Mouse (Mus musculus) c-Kit-positive CD71-positive TER-119-negative erythroid progenitor cells, embryonic 14.5 days (primary cell): ENCODE results near the gene Gm20696.

Experiments
- DNase-seq: peaks from one replicate; pipeline ENCODE4 v3.0.0-alpha.2; 2013; ENCODE audit warnings: low read depth

The Gm20696 gene

DNA sequence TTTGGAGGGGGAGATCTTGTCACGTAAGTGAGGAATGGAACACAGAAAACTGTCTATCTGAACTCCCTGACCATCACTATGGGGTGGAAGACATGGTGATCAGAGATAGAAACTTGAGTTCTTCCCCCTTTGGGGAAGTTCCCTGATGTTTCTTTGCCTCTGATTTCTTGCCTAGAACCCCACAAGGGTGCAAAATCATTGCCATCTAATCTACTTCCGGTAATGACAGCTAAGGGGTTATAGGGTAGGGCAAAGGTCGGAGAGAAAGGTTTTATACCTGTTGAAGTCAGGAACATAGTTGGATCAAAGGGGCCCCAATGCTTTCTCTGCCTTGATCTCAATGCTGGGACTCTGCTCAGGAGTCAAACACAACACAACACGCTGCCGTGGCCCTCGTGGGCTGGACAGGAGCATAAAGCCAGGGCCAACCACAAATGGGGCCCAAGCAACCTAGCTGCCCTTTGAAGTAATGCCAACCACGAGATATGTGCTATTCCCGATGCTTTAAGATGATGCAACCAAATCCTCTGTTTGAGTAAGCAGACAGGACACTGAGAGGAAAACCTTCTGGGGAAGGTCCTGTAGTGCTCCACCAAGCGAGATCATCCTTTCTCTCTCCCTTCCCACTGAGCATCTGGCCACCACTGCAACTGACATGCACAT, 307.4 kb downstream of the Gm20696 start:
- no peak for DNase-seq

- no peak for DNase-seq
Measured at GRCm38 (mm10) chr6:99357931-99358330, 308.7 kb downstream of the Gm20696 start.

- DNase-seq = no peak
Measured at GRCm38 (mm10) chr6:99354338-99354737, 312.3 kb downstream of the Gm20696 start.

DNA sequence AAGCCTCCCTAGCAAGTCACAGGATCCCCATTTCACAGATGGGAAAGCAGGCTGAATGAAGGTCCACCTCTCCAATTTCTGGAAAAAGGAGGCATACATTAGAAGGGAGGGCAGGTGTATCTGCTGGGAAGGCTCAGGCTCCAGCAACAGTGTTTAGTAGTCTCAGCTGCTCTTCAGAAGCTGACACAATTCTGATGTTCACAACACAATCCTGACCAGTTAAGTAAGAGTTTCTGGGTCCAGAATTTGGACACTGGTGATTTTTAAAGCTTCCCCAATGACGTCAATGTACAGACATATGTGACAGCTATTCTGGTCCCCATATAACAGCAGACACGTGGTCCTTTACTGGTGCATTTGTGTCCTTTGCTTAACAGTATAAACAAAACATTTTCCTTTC, 313.2 kb downstream of the Gm20696 start:
- DNase-seq = no peak

DNA sequence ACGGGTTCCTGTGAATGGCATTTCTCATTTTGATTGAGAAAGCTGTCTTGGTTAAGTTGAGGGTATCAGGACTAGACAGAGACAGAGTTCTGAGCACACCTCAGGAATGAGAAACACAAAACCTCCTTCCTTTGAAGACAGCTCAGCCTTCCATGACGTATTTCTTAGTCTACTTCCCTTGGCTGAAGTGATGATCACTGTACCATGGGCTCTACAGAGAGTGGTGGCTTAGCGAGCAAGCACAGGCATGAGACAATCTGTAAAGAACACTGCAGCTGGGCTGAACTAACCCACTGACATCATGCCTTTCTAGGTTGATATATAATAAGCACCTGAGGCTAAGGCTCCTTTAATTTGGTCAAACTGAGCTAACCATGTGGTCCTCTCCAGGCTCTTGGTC, 316.0 kb downstream of the Gm20696 start:
- no peak for DNase-seq

GRCm38 (mm10) chr6:99350156-99350555, 316.4 kb downstream of the Gm20696 start:
- DNase-seq = peak; percentile 28

GRCm38 (mm10) chr6:99347836-99348235, 318.8 kb downstream of the Gm20696 start:
- DNase-seq = no peak

DNA sequence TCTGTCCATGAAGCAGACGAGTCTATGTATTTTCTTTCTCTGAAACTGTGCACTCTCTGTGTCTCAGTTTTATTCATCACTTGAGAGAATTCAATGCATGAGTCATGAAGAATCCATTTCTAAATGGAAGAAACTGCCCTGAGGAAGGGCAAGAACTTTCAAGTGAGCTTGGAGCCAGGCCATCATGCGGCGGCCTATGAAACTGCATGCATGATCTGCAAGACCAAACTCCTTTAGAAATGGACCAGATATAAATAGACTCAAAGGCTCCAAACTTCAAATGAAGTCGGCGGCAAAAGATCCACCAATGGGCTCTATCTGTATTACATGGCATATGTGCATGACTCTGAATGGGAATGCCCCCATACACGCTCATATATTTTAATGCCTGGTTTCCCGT, 321.6 kb downstream of the Gm20696 start:
- no peak for DNase-seq

GRCm38 (mm10) chr6:99344357-99344756, 322.2 kb downstream of the Gm20696 start:
- DNase-seq = no peak

DNA sequence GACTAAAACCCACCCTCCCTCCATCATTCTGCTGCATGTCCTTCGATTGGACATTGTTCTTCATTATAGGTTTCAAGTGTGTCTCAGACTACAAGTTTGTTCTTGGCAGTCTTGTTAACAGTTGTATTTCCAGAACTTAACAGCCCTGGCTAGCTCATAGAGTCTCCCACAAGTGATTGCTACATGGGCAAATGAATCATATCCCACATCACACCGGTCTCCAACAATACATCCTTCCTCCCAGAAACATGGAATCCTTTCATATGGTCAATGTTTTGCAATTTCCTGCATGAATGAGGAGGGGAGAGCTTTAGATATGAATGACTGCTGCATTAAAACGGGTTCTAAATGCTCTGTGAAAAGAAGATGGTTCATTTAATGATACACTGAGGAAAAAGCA, 322.8 kb downstream of the Gm20696 start:
- no peak for DNase-seq

GRCm38 (mm10) chr6:99342416-99342815, 324.2 kb downstream of the Gm20696 start:
- no peak for DNase-seq

DNA sequence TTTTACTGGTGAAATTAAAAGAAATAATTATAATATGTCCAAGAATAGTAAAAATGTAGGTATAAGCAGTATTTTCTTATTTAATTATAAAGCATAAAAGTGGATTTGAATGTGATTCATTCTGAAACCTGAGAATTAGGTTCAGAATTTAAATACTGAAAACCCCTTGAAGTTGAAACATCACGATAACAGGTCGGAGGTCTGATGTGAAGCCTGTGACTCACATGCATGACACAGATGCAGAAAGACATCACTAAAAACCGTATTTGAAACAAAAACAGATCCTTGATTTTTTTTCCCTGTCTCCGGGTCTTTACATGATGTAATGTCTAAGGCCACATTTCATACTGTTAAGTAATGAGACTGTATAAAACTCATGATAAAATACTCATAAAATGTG, 325.7 kb downstream of the Gm20696 start:
- DNase-seq = no peak

- DNase-seq = no peak
Measured at GRCm38 (mm10) chr6:99339986-99340721, 326.4 kb downstream of the Gm20696 start.

DNA sequence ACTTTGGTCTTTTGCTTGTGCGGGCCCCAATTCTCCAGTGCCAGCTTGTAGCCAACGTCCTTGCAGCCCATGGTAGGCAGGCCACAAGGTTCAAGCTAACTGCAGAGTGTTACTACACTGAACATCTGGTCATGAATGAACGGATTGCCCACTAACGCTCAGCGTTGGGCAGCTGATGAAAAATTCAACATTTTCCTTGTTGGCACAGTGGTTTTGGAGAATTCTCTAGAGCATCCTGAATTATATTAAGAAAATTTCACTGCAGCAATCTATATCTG, 327.3 kb downstream of the Gm20696 start:
- DNase-seq = no peak

DNA sequence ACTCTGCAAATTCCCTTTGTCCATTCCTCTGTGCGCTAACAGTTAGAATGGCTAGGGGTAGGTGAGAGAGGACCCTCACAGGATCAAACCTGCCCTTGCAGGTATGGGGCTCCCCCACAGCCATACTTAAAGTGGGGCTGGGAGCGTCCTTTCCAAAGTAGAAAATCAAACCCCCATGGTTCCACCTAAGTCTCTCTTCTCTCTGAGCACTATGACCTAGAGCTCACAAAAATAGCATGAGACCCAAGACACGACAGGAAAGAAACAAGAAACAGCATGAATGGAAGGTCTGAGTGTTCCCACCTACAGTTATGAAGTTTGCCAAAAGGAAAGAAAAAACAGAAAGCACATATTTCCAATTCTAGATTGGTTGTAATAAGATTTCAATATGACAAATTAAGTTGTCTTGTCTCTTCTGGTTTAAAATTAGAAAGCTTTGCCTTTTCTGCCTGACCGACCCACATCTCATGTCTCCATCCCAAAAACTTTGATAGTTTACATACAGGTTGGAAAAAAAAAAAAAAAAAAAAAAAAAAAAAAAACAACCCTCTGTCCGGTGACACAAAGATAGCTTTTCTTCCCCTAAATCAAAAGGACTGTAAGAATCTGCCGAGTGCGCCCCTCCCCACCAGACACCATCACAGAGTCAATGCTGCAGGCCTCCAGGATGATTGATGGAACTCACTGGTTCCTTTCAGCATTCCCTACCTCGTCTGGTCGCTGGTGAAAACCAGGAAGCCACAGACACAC, 327.8 kb downstream of the Gm20696 start:
- DNase-seq = no peak

DNA sequence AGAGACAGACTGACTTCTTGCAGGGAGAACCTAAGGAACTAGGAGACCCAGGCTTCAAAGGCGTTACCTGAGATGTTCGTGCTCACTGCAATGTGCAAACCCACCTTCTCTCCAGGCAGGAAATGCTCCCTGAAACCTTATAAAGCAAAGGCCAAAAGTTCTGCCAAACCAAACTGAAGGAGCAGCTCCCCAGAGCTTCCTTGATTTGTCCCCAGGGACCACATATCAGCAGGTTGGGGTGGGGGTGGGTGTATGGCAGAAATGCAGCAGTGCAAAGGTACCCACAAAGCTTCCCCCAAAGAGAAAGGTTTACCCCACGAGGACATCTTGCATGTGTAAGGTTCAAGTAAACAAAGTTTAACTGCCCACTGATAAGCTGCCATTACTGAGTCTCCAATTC, 328.4 kb downstream of the Gm20696 start:
- DNase-seq = no peak

GRCm38 (mm10) chr6:99337575-99337974, 329.0 kb downstream of the Gm20696 start:
- no peak for DNase-seq

- no peak for DNase-seq
Measured at GRCm38 (mm10) chr6:99336191-99336590, 330.4 kb downstream of the Gm20696 start.

DNA sequence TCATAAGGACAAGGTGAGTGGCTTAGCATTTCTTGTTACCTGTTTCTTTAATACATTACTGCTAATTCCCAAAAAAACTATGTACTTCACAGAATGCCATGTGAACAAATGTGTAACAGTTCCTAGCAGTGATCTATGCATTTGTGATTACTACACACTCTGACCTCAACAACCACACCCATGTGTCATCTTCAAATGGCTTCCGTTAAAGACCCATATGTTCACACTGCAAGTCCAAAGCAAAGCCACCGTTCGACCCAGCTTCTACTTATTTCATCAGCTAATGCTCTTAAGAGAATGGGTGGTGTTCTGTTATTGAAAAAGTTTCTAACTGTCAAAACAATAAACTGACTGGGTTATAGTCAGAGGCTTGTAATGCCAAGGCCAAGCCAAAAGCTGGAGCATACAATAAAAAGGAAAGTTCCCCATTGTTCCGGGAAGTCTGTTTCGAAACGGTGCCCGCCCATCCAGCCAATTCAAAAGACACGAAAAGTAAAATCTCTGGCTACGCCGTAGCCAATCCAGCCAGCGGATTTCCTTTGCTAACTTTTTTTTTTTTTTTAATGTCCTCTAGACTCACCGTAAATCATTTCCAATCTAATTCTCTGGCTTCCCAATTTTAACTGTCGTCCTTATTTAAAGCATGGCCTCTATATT, 331.3 kb downstream of the Gm20696 start:
- DNase-seq = no peak

DNA sequence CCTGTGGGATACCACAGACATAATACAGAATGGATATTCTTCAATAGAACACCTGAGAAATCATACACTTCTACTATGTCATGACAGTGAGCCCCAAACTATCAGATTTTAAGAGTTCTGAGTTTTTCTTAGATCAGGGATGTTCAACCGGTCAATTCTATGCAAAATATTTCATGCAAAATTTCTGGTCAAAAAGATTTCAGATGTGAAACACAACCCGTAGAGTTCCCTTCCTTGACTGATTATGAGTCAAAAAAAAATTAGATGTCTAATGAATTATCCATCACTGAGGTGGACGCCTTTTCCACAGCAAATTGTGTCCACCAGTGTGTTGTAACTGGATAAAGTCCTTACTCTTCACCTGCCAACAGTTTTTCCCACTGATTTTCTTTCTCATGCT, 332.3 kb downstream of the Gm20696 start:
- no peak for DNase-seq

DNA sequence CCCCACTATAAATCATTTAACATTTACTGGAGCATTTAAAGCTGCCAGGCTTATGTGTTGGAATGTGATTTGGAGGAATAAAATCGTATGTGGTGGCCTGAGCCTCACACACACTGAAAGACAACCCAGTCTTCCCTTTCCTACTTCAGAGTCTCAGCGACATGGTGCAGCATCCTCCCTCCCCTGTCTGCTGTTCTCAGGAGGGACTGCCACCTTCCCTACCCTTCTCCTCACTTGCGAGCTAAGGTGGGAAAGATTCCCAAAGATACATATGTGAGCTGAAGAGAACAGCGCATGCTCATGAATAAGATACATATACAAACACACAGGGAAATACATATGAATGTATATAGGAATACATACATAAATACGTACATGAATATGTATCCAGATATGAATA, 333.5 kb downstream of the Gm20696 start:
- no peak for DNase-seq

DNA sequence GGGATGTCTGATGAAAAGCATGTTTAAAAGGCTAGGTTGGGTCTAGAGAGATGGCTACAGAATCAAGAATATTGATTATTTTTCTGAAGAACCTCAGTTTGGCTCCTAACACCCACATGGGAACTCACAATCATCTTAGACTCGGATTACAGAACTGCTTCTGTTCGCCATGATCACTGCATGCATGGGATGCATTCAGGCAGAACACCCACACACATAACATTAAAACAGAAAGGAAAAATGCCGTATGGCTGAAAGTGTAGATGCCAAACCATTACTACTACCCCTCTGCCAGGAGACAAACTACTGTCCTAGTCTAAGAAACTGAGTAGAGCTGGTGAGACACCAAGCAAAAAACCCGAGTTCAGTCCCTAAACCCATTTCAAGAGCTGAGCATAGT, 336.4 kb downstream of the Gm20696 start:
- DNase-seq = no peak

DNA sequence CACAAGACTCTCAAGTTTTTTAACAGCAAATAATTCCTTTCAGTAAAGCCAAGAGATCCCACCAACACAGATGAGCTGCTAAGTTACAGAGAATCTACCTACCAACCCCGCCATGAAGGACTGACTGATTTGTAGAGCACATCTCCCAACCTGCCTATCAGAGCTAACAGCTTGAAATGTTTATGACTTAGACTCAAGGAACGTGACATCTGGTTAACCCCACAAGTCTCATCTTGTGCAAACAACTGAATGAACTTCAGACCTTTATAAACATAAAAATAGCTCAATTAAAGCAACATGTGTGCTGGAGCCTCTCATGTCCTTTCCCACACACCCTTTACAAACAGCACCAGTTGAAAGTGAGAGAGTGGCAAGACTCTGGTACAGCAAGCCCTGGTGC, 338.0 kb downstream of the Gm20696 start:
- no peak for DNase-seq
